Mouse (Mus musculus) lung, postnatal 0 days (tissue): Measurements from ENCODE around the gene Tmem95. TPM values are rescaled to one million over a fixed set of nuclear protein-coding genes. Genes with fewer than 3 reads are reported as not detected.

Experiments
- ATAC-seq: fragments of 200-750 bp; cut with Nextera tagmentation; 2 replicates; pipeline ENCODE4 v1.8.0; 2017; ENCODE audit warnings: moderate library complexity
- DNase-seq: peaks from one replicate; pipeline ENCODE4 v3.0.0-alpha.2; 2016; ENCODE audit warnings: low spot score
- H3K27ac ChIP-seq: fragments of 300-500 bp; sonication (generic); 2 replicates; pipeline ENCODE4 v1.5.1; 2014; ENCODE audit warnings: antibody characterized with exemption, mild to moderate bottlenecking, low read length, mixed read lengths
- H3K27me3 ChIP-seq: fragments of 300-500 bp; sonication (generic); replicated peaks from 2 replicates; pipeline ENCODE4 v1.6.1; 2014; ENCODE audit warnings: low read length, mixed read lengths; ENCODE audit not compliant: insufficient read depth
- H3K36me3 ChIP-seq: fragments of 300-500 bp; sonication (generic); 2 replicates; pipeline ENCODE4 v1.6.1; 2014; ENCODE audit warnings: low read length, mixed read lengths; ENCODE audit not compliant: insufficient read depth
- H3K4me1 ChIP-seq: fragments of 300-500 bp; sonication (generic); 2 replicates; pipeline ENCODE4 v1.6.1; 2014; ENCODE audit warnings: antibody characterized with exemption, low read depth, low read length, mixed read lengths; ENCODE audit not compliant: insufficient read depth
- H3K4me2 ChIP-seq: fragments of 300-500 bp; sonication (generic); replicated peaks from 2 replicates; pipeline ENCODE4 v1.6.1; 2014; ENCODE audit warnings: low read depth, mild to moderate bottlenecking, low read length, moderate library complexity, mixed read lengths
- H3K4me3 ChIP-seq: fragments of 300-500 bp; sonication (generic); 2 replicates; pipeline ENCODE4 v1.5.1; 2014; ENCODE audit warnings: low read depth, low read length
- H3K9ac ChIP-seq: fragments of 300-500 bp; sonication (generic); replicated peaks from 2 replicates; pipeline ENCODE4 v1.6.1; 2014; ENCODE audit warnings: low read depth, mild to moderate bottlenecking
- H3K9me3 ChIP-seq: fragments of 300-500 bp; sonication (generic); 2 replicates; pipeline ENCODE4 v1.6.1; 2016; ENCODE audit warnings: low read length, mixed read lengths
- CTCF ChIP-seq: IDR thresholded peaks from 2 replicates; pipeline ENCODE4 v1.5.1; 2016; ENCODE audit warnings: antibody characterized with exemption, mild to moderate bottlenecking
- EP300 ChIP-seq: IDR thresholded peaks from 2 replicates; pipeline ENCODE4 v1.6.1; 2016; ENCODE audit warnings: antibody characterized with exemption, mild to moderate bottlenecking, control low read depth
- WGBS: fragments of 180-500 bp; shearing (Covaris S2); extraction: QIAGEN DNeasy Blood & Tissue Kit; methylation state at CpG from one replicate; pipeline ENCODE4 v1.1.7; 2014; 5-methylcytosine and 5-hydroxymethylcytosine counted together
- polyA plus RNA-seq: library from polyadenylated mRNA; unstranded; fragments of >200 nt; fragmentation: Nextera tagmentation; extraction: Ambion mirVana; gene quantifications from 2 replicates; pipeline ENCODE4 v1.2.1, GENCODE M21; 2015

Gene Tmem95
- polyA plus RNA-seq, 1 experiment from 2014 or later = not detected

GRCm38 (mm10) chr11:69915667-69916627, 38.1 kb upstream of the Tmem95 start:
- no peak overlapping the region for H3K4me3 ChIP-seq
- no peak overlapping the region for H3K27ac ChIP-seq
- H3K9ac ChIP-seq = no peak overlapping the region
- WGBS = 58% methylated on average over 5 of the region's 5 CpGs
- TF ChIP-seq CTCF = 0 out of 2 replicates have a peak, but pooled peaks have one; percentile 17
- TF ChIP-seq EP300 = no peak
- H3K4me1 ChIP-seq = peaks cover 16% of the 10 kb centered on the region; the same call in 1 of the 2 replicates
- H3K36me3 ChIP-seq = peaks cover 42% of the 10 kb centered on the region
- H3K27me3 ChIP-seq = no peaks in the 10 kb centered on the region
- H3K9me3 ChIP-seq = no peaks in the 10 kb centered on the region
- no peak overlapping the region for H3K4me2 ChIP-seq
- ATAC-seq (no peak), DNase-seq (no peak)

- no peak for DNase-seq
- Histone ChIP-seq H3K4me3 (peak overlapping the region; percentile 70; the same call in 1 of the 2 replicates), H3K9me3 (no peaks in the 10 kb centered on the region), H3K4me2 (peak overlapping the region; percentile 98), H3K4me1 (peaks cover 16% of the 10 kb centered on the region; the same call in 1 of the 2 replicates), H3K36me3 (peaks cover 49% of the 10 kb centered on the region), H3K9ac (no peak overlapping the region), H3K27ac (peak overlapping the region; percentile 86; the same call in 1 of the 2 replicates), H3K27me3 (no peaks in the 10 kb centered on the region)
- no peak for TF ChIP-seq CTCF
- TF ChIP-seq EP300 = no peak
- ATAC-seq = no peak
- WGBS = 25% methylated on average over 9 of the region's 9 CpGs
These were observed 37.2 kb upstream of the Tmem95 start for GRCm38 (mm10) chr11:69914917-69915430.

- no peaks in the 10 kb centered on the region for H3K9me3 ChIP-seq
- TF ChIP-seq CTCF = no peak
- no peak for TF ChIP-seq EP300
- H3K4me1 ChIP-seq = peaks cover 15% of the 10 kb centered on the region; the same call in 1 of the 2 replicates
- H3K9ac ChIP-seq = peak overlapping the region; percentile 90
- H3K27ac ChIP-seq = peak overlapping the region; percentile 86
- H3K27me3 ChIP-seq = no peaks in the 10 kb centered on the region
- no peak for ATAC-seq
- peak overlapping the region; percentile 70 for H3K4me3 ChIP-seq
- peaks cover 52% of the 10 kb centered on the region for H3K36me3 ChIP-seq
- peak overlapping the region; percentile 98 for H3K4me2 ChIP-seq
- WGBS = 5% methylated on average over 17 of the region's 17 CpGs
- peak; percentile 41 for DNase-seq
These were observed 36.5 kb upstream of the Tmem95 start for GRCm38 (mm10) chr11:69914372-69914764.

- Histone ChIP-seq H3K9ac (peak within 1 kb of the TSS; percentile 90), H3K4me3 (peak within 1 kb of the TSS; percentile 70), H3K27ac (peak within 1 kb of the TSS; percentile 86), H3K9me3 (no peaks in the 10 kb centered on the region), H3K4me1 (peaks cover 10% of the 10 kb centered on the region; the same call in 1 of the 2 replicates), H3K36me3 (peaks cover 55% of the 10 kb centered on the region), H3K4me2 (peak within 1 kb of the TSS; percentile 98), H3K27me3 (no peaks in the 10 kb centered on the region)
- WGBS = 1% methylated on average over 60 of the region's 61 CpGs
- ATAC-seq (peak; percentile 87), DNase-seq (peak; percentile 98)
- TF ChIP-seq EP300 (peak; percentile 78), CTCF (no peak)
These were observed 35.9 kb upstream of the Tmem95 start, which contains the start of gene Gps2 for GRCm38 (mm10) chr11:69913554-69914371. TSS of gene Gps2 (plus strand) at chr11:69913888.

GRCm38 (mm10) chr11:69912716-69913530, 35.1 kb upstream of the Tmem95 start:
- peak; percentile 87 for DNase-seq
- TF ChIP-seq EP300 = 0 out of 2 replicates have a peak, but pooled peaks have one; percentile 62
- TF ChIP-seq CTCF = no peak
- WGBS = 52% methylated on average over 15 of the region's 15 CpGs

More at GRCm38 (mm10) chr11:69912716-69913530, 35.1 kb upstream of the Tmem95 start:
- peaks cover 9% of the 10 kb centered on the region; the same call in 1 of the 2 replicates for H3K4me1 ChIP-seq
- no peaks in the 10 kb centered on the region for H3K9me3 ChIP-seq
- no peaks in the 10 kb centered on the region for H3K27me3 ChIP-seq
- H3K27ac ChIP-seq = peak overlapping the region; percentile 86
- no peak overlapping the region for H3K9ac ChIP-seq
- peak overlapping the region; percentile 98 for H3K4me2 ChIP-seq
- peak; percentile 83 for ATAC-seq
- no peak overlapping the region; the same call in 1 of the 2 replicates for H3K4me3 ChIP-seq
- peaks cover 55% of the 10 kb centered on the region for H3K36me3 ChIP-seq
